Mouse (Mus musculus): ENCODE measurements around the gene Fam173b. TPM values are rescaled to one million over a fixed set of nuclear protein-coding genes. Genes with fewer than 3 reads are reported as not detected.

Gene Fam173b
- total and polyA plus RNA-seq, 3 experiments: 24.5 to 33.8 (median 32.1) TPM

- dilution Hi-C loops (cut with MboI; ENCODE audit: extremely low pct_ligation_motif_present, extremely low pct_unique_long_range_greater_than_20kb, low sequenced_read_pairs) (no loop called here), in situ Hi-C loops (cut with MboI; ENCODE audit: low pct_ligation_motif_present, low pct_unique_long_range_greater_than_20kb, low sequenced_read_pairs) (loop anchor here (10.0 kb wide), 1 partner anchor 49 kb away; the partner anchor contains the start of gene March6)
- H3K4me3 ChIP-seq (replicated peaks in 1 of 3; ENCODE audit: low read depth in 2 of 3, low read length in 2 of 3, poor library complexity in 1 of 3): no peak overlapping the region
- no peaks in the 10 kb centered on the region for H3K27me3 ChIP-seq (replicated peaks)
- H3K27ac ChIP-seq (ENCODE audit: insufficient read depth, low read depth): no peak overlapping the region
- H3K79me2 ChIP-seq (replicated peaks; ENCODE audit: control insufficient read depth, extremely low read depth, insufficient read depth, poor library complexity, severe bottlenecking): no peaks in the 10 kb centered on the region
- H3K36me3 ChIP-seq (replicated peaks in 1 of 2; ENCODE audit: control insufficient read depth in 1 of 2, insufficient read depth in 1 of 2, low read length in 1 of 2): no peaks in the 10 kb centered on the region
- H3K4me1 ChIP-seq (ENCODE audit: control insufficient read depth in 1 of 2, insufficient read depth in 2 of 2): peaks cover 10 to 25% of the 10 kb centered on the region in 2 experiments; a peak in 3 of 4 replicates
- H3K9ac ChIP-seq (ENCODE audit: insufficient read depth, low read depth): no peak overlapping the region
- no peak overlapping the region for H3K4me2 ChIP-seq (ENCODE audit: insufficient read depth, low read depth, poor library complexity, severe bottlenecking)
- DNase-seq (ENCODE audit: extremely low read depth): no peak
- TF ChIP-seq MYC (IDR thresholded peaks at IDR 0.05; ENCODE audit: low read depth, low read length) (no peak), TBP (conservative IDR thresholded peaks at IDR 0.05; ENCODE audit: low read depth, low read length) (no peak), USF1 (IDR thresholded peaks at IDR 0.05; ENCODE audit: low read depth, low read length) (no peak), EP300 (IDR thresholded peaks at IDR 0.05; ENCODE audit: low read length) (no peak), JUND (conservative IDR thresholded peaks at IDR 0.05; ENCODE audit: low read depth, low read length) (no peak), MAZ (IDR thresholded peaks at IDR 0.05; ENCODE audit: low read depth, low read length) (no peak), PAX5 (IDR thresholded peaks at IDR 0.05; ENCODE audit: low read length) (no peak)
- no peaks in the 10 kb centered on the region for H3K9me3 ChIP-seq (replicated peaks; ENCODE audit: low read length)
Observed at GRCm38 (mm10) chr15:31583304-31584085, 18.2 kb upstream of the Fam173b start.

GRCm38 (mm10) chr15:31585238-31585637 is 16.4 kb upstream of the Fam173b start:
- DNase-seq (ENCODE audit: extremely low read depth): no peak
- peaks cover 10 to 25% of the 10 kb centered on the region in 2 experiments; a peak in 3 of 4 replicates for H3K4me1 ChIP-seq (ENCODE audit: control insufficient read depth in 1 of 2, insufficient read depth in 2 of 2)
- no peaks in the 10 kb centered on the region for H3K27me3 ChIP-seq (replicated peaks)
- H3K79me2 ChIP-seq (replicated peaks; ENCODE audit: control insufficient read depth, extremely low read depth, insufficient read depth, poor library complexity, severe bottlenecking): no peaks in the 10 kb centered on the region
- no peak overlapping the region for H3K4me2 ChIP-seq (ENCODE audit: insufficient read depth, low read depth, poor library complexity, severe bottlenecking)
- in situ Hi-C loops (cut with MboI; ENCODE audit: low pct_ligation_motif_present, low pct_unique_long_range_greater_than_20kb, low sequenced_read_pairs) (loop anchor here (5.0 to 10.0 kb wide), 3 partner anchors 50 to 273 kb away; partner anchors contain the start of gene March6), dilution Hi-C loops (cut with MboI; ENCODE audit: extremely low pct_ligation_motif_present, extremely low pct_unique_long_range_greater_than_20kb, low sequenced_read_pairs) (no loop called here)
- H3K36me3 ChIP-seq (replicated peaks in 1 of 2; ENCODE audit: control insufficient read depth in 1 of 2, insufficient read depth in 1 of 2, low read length in 1 of 2): peaks cover 12 to 16% of the 10 kb centered on the region in 2 experiments
- no peak overlapping the region for H3K9ac ChIP-seq (ENCODE audit: insufficient read depth, low read depth)
- H3K9me3 ChIP-seq (replicated peaks; ENCODE audit: low read length): no peaks in the 10 kb centered on the region
- no peak for TF ChIP-seq BHLHE40 (IDR thresholded peaks at IDR 0.05; ENCODE audit: low read depth, low read length)
- peak; percentile 39; the same call in 1 of the 2 replicates for TF ChIP-seq MEF2A (IDR thresholded peaks at IDR 0.05; ENCODE audit: borderline replicate concordance, low read depth, low read length)
- no peak for TF ChIP-seq JUN (IDR thresholded peaks at IDR 0.05; ENCODE audit: insufficient read depth, low read depth, low read length)
- H3K27ac ChIP-seq (ENCODE audit: insufficient read depth, low read depth): no peak overlapping the region
- no peak overlapping the region for H3K4me3 ChIP-seq (replicated peaks in 1 of 3; ENCODE audit: low read depth in 2 of 3, low read length in 2 of 3, poor library complexity in 1 of 3)

- H3K27ac ChIP-seq (ENCODE audit: insufficient read depth, low read depth): no peak overlapping the region
- peaks cover 21 to 25% of the 10 kb centered on the region in 2 experiments for H3K36me3 ChIP-seq (replicated peaks in 1 of 2; ENCODE audit: control insufficient read depth in 1 of 2, insufficient read depth in 1 of 2, low read length in 1 of 2)
- H3K9me3 ChIP-seq (replicated peaks; ENCODE audit: low read length): no peaks in the 10 kb centered on the region
- H3K27me3 ChIP-seq (replicated peaks): no peaks in the 10 kb centered on the region
- dilution Hi-C loops (cut with MboI; ENCODE audit: extremely low pct_ligation_motif_present, extremely low pct_unique_long_range_greater_than_20kb, low sequenced_read_pairs): no loop called here
- no peak for DNase-seq (ENCODE audit: extremely low read depth)
- no peak overlapping the region for H3K9ac ChIP-seq (ENCODE audit: insufficient read depth, low read depth)
- H3K4me3 ChIP-seq (replicated peaks in 1 of 3; ENCODE audit: low read depth in 2 of 3, low read length in 2 of 3, poor library complexity in 1 of 3): no peak overlapping the region
- H3K79me2 ChIP-seq (replicated peaks; ENCODE audit: control insufficient read depth, extremely low read depth, insufficient read depth, poor library complexity, severe bottlenecking): no peaks in the 10 kb centered on the region
- no peak overlapping the region for H3K4me2 ChIP-seq (ENCODE audit: insufficient read depth, low read depth, poor library complexity, severe bottlenecking)
- H3K4me1 ChIP-seq (ENCODE audit: control insufficient read depth in 1 of 2, insufficient read depth in 2 of 2): peaks cover 10 to 25% of the 10 kb centered on the region in 2 experiments; a peak in 3 of 4 replicates
- in situ Hi-C loops (cut with MboI; ENCODE audit: low pct_ligation_motif_present, low pct_unique_long_range_greater_than_20kb, low sequenced_read_pairs): loop anchor here (5.0 to 10.0 kb wide), 3 partner anchors 51 to 274 kb away; partner anchors contain the start of gene March6
- TF ChIP-seq BHLHE40 (IDR thresholded peaks at IDR 0.05; ENCODE audit: low read depth, low read length) (no peak), E2F4 (IDR thresholded peaks at IDR 0.05; ENCODE audit: insufficient replicate concordance, low read depth, low read length) (no peak), MYC (IDR thresholded peaks at IDR 0.05; ENCODE audit: low read depth, low read length) (no peak), TBP (conservative IDR thresholded peaks at IDR 0.05; ENCODE audit: low read depth, low read length) (no peak), KAT2A (IDR thresholded peaks at IDR 0.05; ENCODE audit: insufficient replicate concordance, low read length) (no peak), MAFK (IDR thresholded peaks at IDR 0.05; ENCODE audit: insufficient replicate concordance, low read length) (no peak), RCOR1 (conservative IDR thresholded peaks at IDR 0.05; ENCODE audit: low read depth, low read length) (no peak), ZMIZ1 (IDR thresholded peaks at IDR 0.05; ENCODE audit: low read depth, low read length) (no peak), UBTF (IDR thresholded peaks at IDR 0.05; ENCODE audit: low read depth, low read length) (no peak), NELFE (IDR thresholded peaks at IDR 0.05; ENCODE audit: low read depth, low read length) (no peak), MAX (IDR thresholded peaks at IDR 0.05; ENCODE audit: low read length) (no peak), MXI1 (IDR thresholded peaks at IDR 0.05; ENCODE audit: low read depth, low read length) (no peak), TCF12 (IDR thresholded peaks at IDR 0.05; ENCODE audit: low read depth, low read length) (no peak; the same call in 1 of the 2 replicates), SIN3A (IDR thresholded peaks at IDR 0.05; ENCODE audit: low read length) (no peak), HCFC1 (IDR thresholded peaks at IDR 0.05; ENCODE audit: low read depth, low read length) (no peak), IRF4 (IDR thresholded peaks at IDR 0.05; ENCODE audit: low read depth, low read length) (no peak), CTCF (conservative IDR thresholded peaks at IDR 0.05 in 1 of 2, IDR thresholded peaks at IDR 0.05 in 1 of 2; ENCODE audit: low read depth in 2 of 2, low read length in 2 of 2) (no peak)
Observed at GRCm38 (mm10) chr15:31586088-31586487, 15.6 kb upstream of the Fam173b start.

Measured in CH12.LX (cell line).